Mouse (Mus musculus): Measurements from ENCODE around the gene Eif4g3. TPM values are rescaled to one million over a fixed set of nuclear protein-coding genes. Genes with fewer than 3 reads are reported as not detected.
A peak's percentile ranks its signal among the peaks of the same experiment; 100 is the strongest.

Eif4g3 gene
- polyA plus RNA-seq, 1 experiment from 2014 or later: 43.3 TPM

- Histone ChIP-seq H3K9ac (replicated peaks; ENCODE audit: low read depth, low read length) (no peak overlapping the region), H3K27me3 (ENCODE audit: control insufficient read depth, insufficient read depth, low read length) (no peaks in the 10 kb centered on the region), H3K27ac (ENCODE audit: low read length) (no peak overlapping the region), H3K9me3 (ENCODE audit: control insufficient read depth, low read depth, low read length) (no peaks in the 10 kb centered on the region), H3K4me2 (replicated peaks; ENCODE audit: low read depth, low read length) (no peak overlapping the region), H3K4me1 (ENCODE audit: control insufficient read depth, insufficient read depth, low read length) (peaks cover 6% of the 10 kb centered on the region; the same call in 1 of the 2 replicates), H3K4me3 (ENCODE audit: low read depth, low read length) (no peak overlapping the region), H3K36me3 (ENCODE audit: control insufficient read depth, insufficient read depth, low read length) (peaks cover 17% of the 10 kb centered on the region)
- 88% methylated on average over 9 of the region's 9 CpGs for WGBS
- ATAC-seq (ENCODE audit: insufficient number of reproducible peaks, insufficient read depth, low FRiP score, low read depth): no peak
Observed at GRCm38 (mm10) chr4:138133360-138133759, 140.5 kb downstream of the Eif4g3 start.

GRCm38 (mm10) chr4:138137336-138137735, 144.5 kb downstream of the Eif4g3 start:
- Histone ChIP-seq H3K4me2 (replicated peaks; ENCODE audit: low read depth, low read length) (no peak overlapping the region), H3K9me3 (ENCODE audit: control insufficient read depth, low read depth, low read length) (no peaks in the 10 kb centered on the region), H3K27ac (ENCODE audit: low read length) (no peak overlapping the region), H3K4me1 (ENCODE audit: control insufficient read depth, insufficient read depth, low read length) (peaks cover 11% of the 10 kb centered on the region), H3K27me3 (ENCODE audit: control insufficient read depth, insufficient read depth, low read length) (no peaks in the 10 kb centered on the region), H3K36me3 (ENCODE audit: control insufficient read depth, insufficient read depth, low read length) (peaks cover 9% of the 10 kb centered on the region), H3K4me3 (ENCODE audit: low read depth, low read length) (no peak overlapping the region), H3K9ac (replicated peaks; ENCODE audit: low read depth, low read length) (no peak overlapping the region)
- ATAC-seq (ENCODE audit: insufficient number of reproducible peaks, insufficient read depth, low FRiP score, low read depth): no peak
- 79% methylated on average over 4 of the region's 4 CpGs for WGBS

DNA sequence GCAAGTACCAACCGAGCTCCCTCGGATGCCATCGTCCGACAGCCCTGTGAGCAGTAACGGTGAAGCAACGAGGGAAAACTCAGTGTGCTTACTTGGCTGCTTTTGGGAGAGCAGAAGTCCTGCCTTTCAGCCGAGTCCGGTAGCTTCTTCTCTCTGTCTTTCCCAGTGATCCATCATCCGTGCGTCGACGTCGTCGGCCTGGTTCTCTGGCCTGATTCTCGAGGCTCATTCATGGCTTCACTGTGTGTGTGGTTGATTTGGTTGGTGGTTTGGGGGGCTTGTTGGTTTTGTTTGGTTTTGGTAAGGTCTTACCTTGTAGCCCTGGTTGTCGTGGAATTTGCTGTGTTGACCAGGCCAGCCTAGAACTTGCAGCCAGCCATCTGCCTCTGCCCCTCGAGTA, 145.0 kb downstream of the Eif4g3 start:
- 70% methylated on average over 17 of the region's 17 CpGs for WGBS
- no peaks in the 10 kb centered on the region for H3K27me3 ChIP-seq (ENCODE audit: control insufficient read depth, insufficient read depth, low read length)
- H3K9ac ChIP-seq (replicated peaks; ENCODE audit: low read depth, low read length): no peak overlapping the region
- no peak for ATAC-seq (ENCODE audit: insufficient number of reproducible peaks, insufficient read depth, low FRiP score, low read depth)
- peaks cover 7% of the 10 kb centered on the region for H3K36me3 ChIP-seq (ENCODE audit: control insufficient read depth, insufficient read depth, low read length)
- peaks cover 11% of the 10 kb centered on the region for H3K4me1 ChIP-seq (ENCODE audit: control insufficient read depth, insufficient read depth, low read length)
- no peaks in the 10 kb centered on the region for H3K9me3 ChIP-seq (ENCODE audit: control insufficient read depth, low read depth, low read length)
- H3K4me3 ChIP-seq (ENCODE audit: low read depth, low read length): no peak overlapping the region
- no peak overlapping the region for H3K27ac ChIP-seq (ENCODE audit: low read length)
- no peak overlapping the region for H3K4me2 ChIP-seq (replicated peaks; ENCODE audit: low read depth, low read length)

DNA sequence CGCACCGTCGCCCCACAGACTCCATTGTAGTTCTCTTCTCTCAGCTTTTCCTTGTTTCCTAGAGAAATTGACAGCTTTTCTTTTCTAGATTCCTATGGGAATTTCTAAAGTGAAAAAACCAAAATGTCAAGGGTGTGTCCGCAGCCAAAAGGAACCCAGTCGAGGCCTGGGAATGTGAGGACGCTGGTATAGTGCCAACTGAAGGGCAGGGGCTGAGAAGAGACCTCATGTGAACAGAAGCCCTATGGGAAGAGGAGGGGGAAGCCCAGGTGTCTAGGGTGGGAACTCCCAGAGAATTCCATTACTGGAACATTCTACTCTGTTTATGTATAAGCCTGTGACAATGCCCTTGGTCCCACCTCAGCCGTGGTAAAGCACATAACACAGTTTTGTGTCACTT, 145.4 kb downstream of the Eif4g3 start:
- H3K36me3 ChIP-seq (ENCODE audit: control insufficient read depth, insufficient read depth, low read length): peaks cover 3% of the 10 kb centered on the region
- H3K4me1 ChIP-seq (ENCODE audit: control insufficient read depth, insufficient read depth, low read length): peaks cover 11% of the 10 kb centered on the region
- no peak overlapping the region for H3K27ac ChIP-seq (ENCODE audit: low read length)
- H3K9ac ChIP-seq (replicated peaks; ENCODE audit: low read depth, low read length): no peak overlapping the region
- no peak for ATAC-seq (ENCODE audit: insufficient number of reproducible peaks, insufficient read depth, low FRiP score, low read depth)
- H3K4me3 ChIP-seq (ENCODE audit: low read depth, low read length): no peak overlapping the region
- no peak overlapping the region for H3K4me2 ChIP-seq (replicated peaks; ENCODE audit: low read depth, low read length)
- H3K27me3 ChIP-seq (ENCODE audit: control insufficient read depth, insufficient read depth, low read length): no peaks in the 10 kb centered on the region
- no peaks in the 10 kb centered on the region for H3K9me3 ChIP-seq (ENCODE audit: control insufficient read depth, low read depth, low read length)
- 83% methylated on average over 7 of the region's 7 CpGs for WGBS

GRCm38 (mm10) chr4:138141358-138141757, 148.5 kb downstream of the Eif4g3 start:
- 46% methylated on average over 7 of the region's 7 CpGs for whole genome bisulfite sequencing

GRCm38 (mm10) chr4:138147176-138147575, 154.4 kb downstream of the Eif4g3 start:
- 86% methylated on average over 8 of the region's 8 CpGs for WGBS
- Histone ChIP-seq H3K27ac (ENCODE audit: low read length) (no peak overlapping the region), H3K4me2 (replicated peaks; ENCODE audit: low read depth, low read length) (no peak overlapping the region), H3K9ac (replicated peaks; ENCODE audit: low read depth, low read length) (no peak overlapping the region), H3K4me1 (ENCODE audit: control insufficient read depth, insufficient read depth, low read length) (peaks cover under 1% of the 10 kb centered on the region; the same call in 1 of the 2 replicates), H3K9me3 (ENCODE audit: control insufficient read depth, low read depth, low read length) (no peaks in the 10 kb centered on the region), H3K27me3 (ENCODE audit: control insufficient read depth, insufficient read depth, low read length) (no peaks in the 10 kb centered on the region), H3K4me3 (ENCODE audit: low read depth, low read length) (no peak overlapping the region), H3K36me3 (ENCODE audit: control insufficient read depth, insufficient read depth, low read length) (peaks cover 9% of the 10 kb centered on the region; the same call in 1 of the 2 replicates)
- no peak for ATAC-seq (ENCODE audit: insufficient number of reproducible peaks, insufficient read depth, low FRiP score, low read depth)

More at GRCm38 (mm10) chr4:138141358-138141757, 148.5 kb downstream of the Eif4g3 start:
- Histone ChIP-seq H3K9ac (replicated peaks; ENCODE audit: low read depth, low read length) (no peak overlapping the region), H3K4me1 (ENCODE audit: control insufficient read depth, insufficient read depth, low read length) (peaks cover 11% of the 10 kb centered on the region), H3K27me3 (ENCODE audit: control insufficient read depth, insufficient read depth, low read length) (no peaks in the 10 kb centered on the region), H3K4me2 (replicated peaks; ENCODE audit: low read depth, low read length) (0 out of 2 replicates have a peak overlapping the region, but pooled peaks have one; percentile 20), H3K9me3 (ENCODE audit: control insufficient read depth, low read depth, low read length) (no peaks in the 10 kb centered on the region), H3K36me3 (ENCODE audit: control insufficient read depth, insufficient read depth, low read length) (peaks cover 4% of the 10 kb centered on the region; the same call in 1 of the 2 replicates), H3K27ac (ENCODE audit: low read length) (peak overlapping the region; percentile 93), H3K4me3 (ENCODE audit: low read depth, low read length) (no peak overlapping the region)
- peak; percentile 87; the same call in 1 of the 2 replicates for ATAC-seq (ENCODE audit: insufficient number of reproducible peaks, insufficient read depth, low FRiP score, low read depth)

GRCm38 (mm10) chr4:138149977-138150376, 157.2 kb downstream of the Eif4g3 start:
- Histone ChIP-seq H3K9ac (replicated peaks; ENCODE audit: low read depth, low read length) (no peak overlapping the region), H3K36me3 (ENCODE audit: control insufficient read depth, insufficient read depth, low read length) (peaks cover 17% of the 10 kb centered on the region), H3K27ac (ENCODE audit: low read length) (no peak overlapping the region), H3K4me3 (ENCODE audit: low read depth, low read length) (no peak overlapping the region), H3K4me1 (ENCODE audit: control insufficient read depth, insufficient read depth, low read length) (no peaks in the 10 kb centered on the region), H3K4me2 (replicated peaks; ENCODE audit: low read depth, low read length) (no peak overlapping the region), H3K27me3 (ENCODE audit: control insufficient read depth, insufficient read depth, low read length) (no peaks in the 10 kb centered on the region), H3K9me3 (ENCODE audit: control insufficient read depth, low read depth, low read length) (no peaks in the 10 kb centered on the region)
- peak; percentile 56; the same call in 1 of the 2 replicates for ATAC-seq (ENCODE audit: insufficient number of reproducible peaks, insufficient read depth, low FRiP score, low read depth)
- WGBS: 68% methylated on average over 4 of the region's 4 CpGs

GRCm38 (mm10) chr4:138151226-138151625, 158.4 kb downstream of the Eif4g3 start:
- ATAC-seq (ENCODE audit: insufficient number of reproducible peaks, insufficient read depth, low FRiP score, low read depth): no peak
- Histone ChIP-seq H3K4me2 (replicated peaks; ENCODE audit: low read depth, low read length) (no peak overlapping the region), H3K4me3 (ENCODE audit: low read depth, low read length) (no peak overlapping the region), H3K9ac (replicated peaks; ENCODE audit: low read depth, low read length) (no peak overlapping the region), H3K27me3 (ENCODE audit: control insufficient read depth, insufficient read depth, low read length) (no peaks in the 10 kb centered on the region), H3K4me1 (ENCODE audit: control insufficient read depth, insufficient read depth, low read length) (no peaks in the 10 kb centered on the region), H3K9me3 (ENCODE audit: control insufficient read depth, low read depth, low read length) (no peaks in the 10 kb centered on the region), H3K36me3 (ENCODE audit: control insufficient read depth, insufficient read depth, low read length) (peaks cover 14% of the 10 kb centered on the region), H3K27ac (ENCODE audit: low read length) (no peak overlapping the region)
- 84% methylated on average over 9 of the region's 9 CpGs for WGBS

DNA sequence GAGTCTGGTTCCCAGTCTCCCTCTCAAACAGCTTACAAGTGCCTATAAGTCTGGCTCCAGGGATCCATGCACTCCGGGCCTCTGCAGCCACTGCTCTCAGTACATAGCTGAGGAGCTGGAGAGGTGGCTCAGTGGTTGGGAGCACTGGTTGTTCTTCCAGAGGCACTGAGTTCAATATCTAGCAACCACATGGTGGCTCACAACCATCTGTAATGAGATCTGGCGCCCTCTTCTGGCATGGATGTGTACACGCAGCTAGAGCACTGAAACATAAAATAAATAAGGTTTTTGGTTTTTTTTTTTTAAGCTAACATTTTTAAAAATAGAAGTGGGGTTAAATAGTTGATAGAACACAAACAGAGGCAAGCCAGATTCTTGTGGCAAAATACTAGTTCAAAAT, 161.2 kb downstream of the Eif4g3 start:
- H3K4me3 ChIP-seq (ENCODE audit: low read depth, low read length): no peak overlapping the region
- H3K36me3 ChIP-seq (ENCODE audit: control insufficient read depth, insufficient read depth, low read length): peaks cover 36% of the 10 kb centered on the region
- no peak overlapping the region for H3K9ac ChIP-seq (replicated peaks; ENCODE audit: low read depth, low read length)
- 59% methylated on average over 3 of the region's 3 CpGs for WGBS
- H3K9me3 ChIP-seq (ENCODE audit: control insufficient read depth, low read depth, low read length): no peaks in the 10 kb centered on the region
- no peak for ATAC-seq (ENCODE audit: insufficient number of reproducible peaks, insufficient read depth, low FRiP score, low read depth)
- no peak overlapping the region for H3K4me2 ChIP-seq (replicated peaks; ENCODE audit: low read depth, low read length)
- H3K27ac ChIP-seq (ENCODE audit: low read length): no peak overlapping the region
- H3K4me1 ChIP-seq (ENCODE audit: control insufficient read depth, insufficient read depth, low read length): no peaks in the 10 kb centered on the region
- H3K27me3 ChIP-seq (ENCODE audit: control insufficient read depth, insufficient read depth, low read length): no peaks in the 10 kb centered on the region
